Mouse (Mus musculus): ENCODE measurements around the gene Batf2.

DNA sequence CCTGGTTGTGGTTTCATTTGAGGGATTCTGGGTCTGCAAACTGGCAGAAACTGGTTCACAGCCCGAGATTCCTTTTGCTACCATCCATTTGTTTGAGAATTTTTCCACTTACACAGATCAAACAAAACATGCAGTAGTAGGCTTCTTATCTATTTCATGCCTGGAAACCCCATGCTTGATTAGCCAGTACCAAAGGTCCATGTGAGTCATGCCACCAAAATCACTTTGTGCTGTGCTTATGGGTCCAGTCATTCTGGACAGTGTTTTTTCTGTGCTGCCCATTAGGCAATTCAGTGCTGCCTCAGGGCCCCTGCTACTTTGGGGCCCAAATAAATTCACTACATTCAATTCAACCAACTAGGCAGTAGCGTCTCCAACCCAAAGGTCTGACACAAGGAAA is 63.5 kb downstream of the Batf2 start:
- no peak for TF ChIP-seq CTCF (IDR thresholded peaks at IDR 0.05; ENCODE audit: low read depth)
- TF ChIP-seq EP300 (IDR thresholded peaks at IDR 0.05; ENCODE audit: low read depth) = no peak

Measured in liver, postnatal 0 days (tissue).